Mouse (Mus musculus): ENCODE results near the gene Hdgf. TPM values are rescaled to one million over a fixed set of nuclear protein-coding genes. Genes with fewer than 3 reads are reported as not detected.
A peak's percentile ranks its signal among the peaks of the same experiment; 100 is the strongest.

Hdgf gene
- polyA plus RNA-seq, 1 experiment from 2014 or later, result 116 TPM

DNA sequence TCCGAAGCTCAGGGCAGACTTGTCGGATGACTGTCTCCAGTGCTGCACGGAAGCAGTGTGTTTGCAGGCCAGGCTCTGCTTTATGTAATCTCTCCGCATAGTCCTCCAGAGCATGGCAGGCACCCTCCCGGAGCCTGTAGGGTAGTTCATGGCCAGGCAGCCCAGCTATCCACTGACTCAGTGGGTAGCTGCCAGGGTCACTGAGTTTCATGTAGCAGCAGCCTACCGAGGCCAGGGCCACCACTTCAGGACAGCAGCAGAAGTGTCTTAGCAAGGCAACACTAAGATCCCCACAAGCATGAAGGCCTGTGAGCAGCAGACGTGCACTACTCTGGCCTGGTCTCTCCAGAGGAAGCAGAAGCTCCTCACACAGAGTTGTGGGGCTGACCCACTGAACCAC is 18.9 kb downstream of the Hdgf start:
- H3K27ac ChIP-seq (ENCODE audit: low read depth), result no peak overlapping the region
- ATAC-seq, result no peak

DNA sequence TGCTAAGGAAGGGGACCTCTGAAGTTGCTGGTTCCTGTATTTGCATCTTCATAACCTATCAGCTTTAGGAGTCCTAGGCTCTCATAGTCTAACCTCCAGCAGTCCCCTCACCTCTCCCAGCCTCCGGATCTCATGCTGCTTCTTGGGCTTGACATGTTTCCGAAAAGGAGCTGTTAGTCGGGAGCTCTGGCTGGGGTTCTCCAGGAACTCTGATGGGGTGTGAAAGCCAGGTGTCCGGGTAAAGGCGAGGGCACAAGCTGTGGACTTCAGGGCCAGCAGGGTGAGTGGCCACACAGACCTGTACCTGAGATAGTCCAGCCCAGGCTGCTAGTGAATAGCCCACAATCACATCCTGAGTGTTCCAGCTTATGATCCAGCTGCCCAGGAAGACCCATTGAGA is 21.3 kb downstream of the Hdgf start:
- H3K36me3 ChIP-seq (replicated peaks; ENCODE audit: insufficient read depth, low read length), result peaks cover 49% of the 10 kb centered on the region

More for the DNA sequence above, 18.9 kb downstream of the Hdgf start:
- 84% methylated on average over 7 of the region's 7 CpGs for WGBS (ENCODE audit: insufficient replicate concordance)
- peaks cover 45% of the 10 kb centered on the region for H3K36me3 ChIP-seq (replicated peaks; ENCODE audit: insufficient read depth, low read length)
- no peak overlapping the region for H3K9ac ChIP-seq (replicated peaks)
- no peaks in the 10 kb centered on the region for H3K9me3 ChIP-seq (ENCODE audit: low read length)
- no peak for DNase-seq
- H3K4me1 ChIP-seq (ENCODE audit: insufficient read depth), result peaks cover 9% of the 10 kb centered on the region
- no peak overlapping the region for H3K4me3 ChIP-seq (ENCODE audit: low read depth, low read length)
- TF ChIP-seq EP300 (IDR thresholded peaks at IDR 0.05; ENCODE audit: low read depth) (no peak), CTCF (IDR thresholded peaks at IDR 0.05; ENCODE audit: low read depth) (no peak)
- no peaks in the 10 kb centered on the region for H3K27me3 ChIP-seq (ENCODE audit: insufficient read depth, low read length)
- no peak overlapping the region for H3K4me2 ChIP-seq (ENCODE audit: low read depth, low read length)

DNA sequence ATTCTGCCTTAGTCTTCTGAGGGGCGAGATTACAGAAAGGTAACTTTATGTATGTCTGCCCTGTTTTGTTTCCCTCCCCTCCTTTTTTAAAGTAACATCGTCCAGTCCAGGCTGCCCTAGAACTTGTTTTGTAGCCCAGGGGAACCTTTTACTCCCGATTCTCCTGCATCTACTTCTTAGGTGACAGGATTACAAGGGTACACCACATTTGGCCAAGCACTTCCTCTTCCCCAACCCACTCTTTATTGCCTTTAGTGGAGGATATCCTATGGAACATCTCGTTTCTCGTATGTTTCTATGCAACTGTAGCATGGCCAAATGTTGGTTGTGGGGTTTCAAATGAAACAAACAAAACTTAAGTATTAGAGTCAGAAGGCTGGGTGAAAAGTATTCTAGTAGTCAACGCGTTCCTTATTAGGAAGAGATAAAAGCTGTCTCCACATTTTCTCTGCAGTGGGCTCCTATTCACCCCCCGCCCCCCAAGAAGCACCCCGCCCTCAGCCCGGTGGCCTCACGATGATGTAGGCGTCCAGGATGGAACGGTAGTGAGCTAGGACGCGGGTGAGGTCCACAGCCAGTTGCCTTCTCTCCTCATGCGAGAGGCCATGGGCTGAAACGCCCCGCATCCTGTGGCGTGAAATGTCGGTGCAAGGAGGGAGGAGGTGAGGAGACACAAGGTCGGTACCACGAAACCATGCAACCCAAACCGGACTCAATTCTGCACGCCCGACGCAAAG is 23.4 kb downstream of the Hdgf start:
- Histone ChIP-seq H3K4me2 (ENCODE audit: low read depth, low read length) (peak overlapping the region; percentile 90), H3K27ac (ENCODE audit: low read depth) (peak overlapping the region; percentile 95), H3K9me3 (ENCODE audit: low read length) (no peaks in the 10 kb centered on the region), H3K27me3 (ENCODE audit: insufficient read depth, low read length) (no peaks in the 10 kb centered on the region), H3K4me1 (ENCODE audit: insufficient read depth) (peaks cover 23% of the 10 kb centered on the region), H3K36me3 (replicated peaks; ENCODE audit: insufficient read depth, low read length) (peaks cover 34% of the 10 kb centered on the region), H3K4me3 (ENCODE audit: low read depth, low read length) (peak overlapping the region; percentile 87), H3K9ac (replicated peaks) (peak overlapping the region; percentile 88)
- 3% methylated on average over 26 of the region's 26 CpGs for WGBS (ENCODE audit: insufficient replicate concordance)
- TF ChIP-seq EP300 (IDR thresholded peaks at IDR 0.05; ENCODE audit: low read depth) (no peak), CTCF (IDR thresholded peaks at IDR 0.05; ENCODE audit: low read depth) (no peak)
- DNase-seq (no peak), ATAC-seq (peak; percentile 40)

More for the DNA sequence above, 21.3 kb downstream of the Hdgf start:
- Histone ChIP-seq H3K27ac (ENCODE audit: low read depth) (no peak overlapping the region), H3K9me3 (ENCODE audit: low read length) (no peaks in the 10 kb centered on the region), H3K4me3 (ENCODE audit: low read depth, low read length) (no peak overlapping the region), H3K4me1 (ENCODE audit: insufficient read depth) (peaks cover 19% of the 10 kb centered on the region), H3K27me3 (ENCODE audit: insufficient read depth, low read length) (no peaks in the 10 kb centered on the region), H3K9ac (replicated peaks) (no peak overlapping the region), H3K4me2 (ENCODE audit: low read depth, low read length) (no peak overlapping the region)
- no peak for ATAC-seq
- DNase-seq, result no peak
- TF ChIP-seq CTCF (IDR thresholded peaks at IDR 0.05; ENCODE audit: low read depth), result no peak
- no peak for TF ChIP-seq EP300 (IDR thresholded peaks at IDR 0.05; ENCODE audit: low read depth)
- WGBS (ENCODE audit: insufficient replicate concordance), result 89% methylated on average over 5 of the region's 5 CpGs

DNA sequence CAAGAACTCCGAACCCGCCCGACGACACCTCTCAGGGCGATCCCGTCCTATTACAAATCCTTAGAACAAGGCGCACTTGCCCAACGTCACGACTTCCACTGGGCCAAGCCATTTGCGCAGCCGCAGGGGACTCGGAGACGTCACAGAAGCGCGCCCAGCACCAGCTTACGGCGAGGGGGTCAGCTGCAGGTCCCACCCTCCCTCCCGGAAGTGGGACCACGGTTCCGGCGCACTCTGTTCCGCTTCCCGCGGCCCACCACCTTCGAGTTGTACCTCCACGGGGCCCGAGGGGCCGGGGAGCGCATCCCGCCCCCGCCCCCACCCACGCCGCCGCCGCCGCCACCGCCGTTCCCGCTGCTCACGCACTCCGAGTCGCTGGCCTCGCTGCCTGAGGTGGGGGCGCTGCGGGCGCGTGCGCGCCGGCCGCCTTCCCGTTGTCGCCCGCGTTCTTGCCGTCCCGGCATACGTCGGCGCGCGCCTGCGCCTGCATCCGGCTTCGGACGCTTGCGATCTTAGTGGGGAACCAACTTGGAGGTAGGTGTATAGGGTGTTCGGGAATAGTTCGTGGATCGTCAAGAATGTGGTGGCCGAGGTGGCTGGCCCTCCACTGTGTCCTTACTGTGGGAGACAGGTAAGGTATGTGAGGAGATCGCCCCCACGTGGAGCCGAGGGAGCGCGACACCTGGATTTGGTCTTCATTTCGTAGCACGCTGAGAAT is 24.1 kb downstream of the Hdgf start, which contains the start of the genes Isg20l2 and Rrnad1:
Gene Isg20l2 (plus strand): TSS at position 237 of the 718 bp plus-strand sequence.
Gene Rrnad1 (minus strand): TSS at position 640 of the 718 bp plus-strand sequence.
- peak within 1 kb of the TSS; percentile 95 for H3K27ac ChIP-seq (ENCODE audit: low read depth)
- ATAC-seq, result peak; percentile 96
- peak; percentile 96 for DNase-seq
- H3K9me3 ChIP-seq (ENCODE audit: low read length), result no peaks in the 10 kb centered on the region
- H3K36me3 ChIP-seq (replicated peaks; ENCODE audit: insufficient read depth, low read length), result peaks cover 32% of the 10 kb centered on the region
- H3K27me3 ChIP-seq (ENCODE audit: insufficient read depth, low read length), result no peaks in the 10 kb centered on the region
- peak within 1 kb of the TSS; percentile 87 for H3K4me3 ChIP-seq (ENCODE audit: low read depth, low read length)
- TF ChIP-seq CTCF (IDR thresholded peaks at IDR 0.05; ENCODE audit: low read depth), result peak; percentile 93
- TF ChIP-seq EP300 (IDR thresholded peaks at IDR 0.05; ENCODE audit: low read depth), result peak; percentile 32; the same call in 1 of the 2 replicates
- H3K4me1 ChIP-seq (ENCODE audit: insufficient read depth), result peaks cover 28% of the 10 kb centered on the region
- peak within 1 kb of the TSS; percentile 88 for H3K9ac ChIP-seq (replicated peaks)
- peak within 1 kb of the TSS; percentile 90 for H3K4me2 ChIP-seq (ENCODE audit: low read depth, low read length)
- WGBS (ENCODE audit: insufficient replicate concordance), result under 1% methylated on average over 62 of the region's 78 CpGs

DNA sequence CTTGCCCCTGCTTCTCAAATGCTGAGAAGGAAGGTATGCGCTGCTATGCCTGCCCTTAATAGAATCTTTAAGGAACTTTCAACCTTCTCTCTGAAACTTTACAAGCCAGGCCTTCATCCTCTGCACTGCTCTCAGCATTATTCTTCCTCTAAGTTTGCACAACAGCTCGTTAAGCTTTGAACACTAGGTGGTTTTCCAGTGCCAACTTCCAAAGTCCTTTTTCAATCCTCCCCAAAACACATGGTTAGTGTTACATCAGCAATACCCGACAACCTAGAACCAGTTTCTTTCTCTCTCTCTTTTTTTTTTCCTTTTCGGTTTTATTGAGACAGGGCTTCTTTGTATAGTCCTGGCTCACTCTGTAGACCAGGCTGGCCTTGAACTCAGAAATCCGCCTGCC is 27.9 kb downstream of the Hdgf start:
- no peak overlapping the region for H3K4me3 ChIP-seq (ENCODE audit: low read depth, low read length)
- no peaks in the 10 kb centered on the region for H3K9me3 ChIP-seq (ENCODE audit: low read length)
- H3K27ac ChIP-seq (ENCODE audit: low read depth), result peak overlapping the region; percentile 57
- peak overlapping the region; percentile 39 for H3K4me2 ChIP-seq (ENCODE audit: low read depth, low read length)
- DNase-seq (no peak), ATAC-seq (no peak)
- no peak for TF ChIP-seq EP300 (IDR thresholded peaks at IDR 0.05; ENCODE audit: low read depth)
- no peak for TF ChIP-seq CTCF (IDR thresholded peaks at IDR 0.05; ENCODE audit: low read depth)
- WGBS (ENCODE audit: insufficient replicate concordance), result 69% methylated on average over 5 of the region's 5 CpGs
- no peaks in the 10 kb centered on the region for H3K27me3 ChIP-seq (ENCODE audit: insufficient read depth, low read length)
- H3K9ac ChIP-seq (replicated peaks), result no peak overlapping the region
- H3K4me1 ChIP-seq (ENCODE audit: insufficient read depth), result peaks cover 28% of the 10 kb centered on the region
- peaks cover 41% of the 10 kb centered on the region for H3K36me3 ChIP-seq (replicated peaks; ENCODE audit: insufficient read depth, low read length)

DNA sequence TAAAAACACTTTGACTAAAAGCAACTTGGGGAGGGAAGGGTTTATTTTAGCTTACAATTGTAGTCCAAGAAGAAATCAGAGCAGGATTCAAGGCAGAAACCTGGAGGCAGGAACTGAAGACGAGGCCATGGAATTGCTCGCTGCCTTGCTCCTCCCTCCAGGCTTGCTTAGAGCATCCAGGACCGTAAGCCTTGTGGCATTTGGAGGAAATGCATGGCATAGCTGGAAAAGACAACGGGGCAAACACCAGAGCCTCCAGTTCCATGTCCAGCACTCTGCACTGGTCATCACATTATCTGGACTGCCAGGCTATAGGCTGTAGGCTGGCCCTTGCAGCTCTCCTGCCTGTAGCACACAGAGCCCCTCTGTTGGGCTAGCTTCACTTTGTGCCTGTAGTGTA is 28.4 kb downstream of the Hdgf start:
- Histone ChIP-seq H3K9me3 (ENCODE audit: low read length) (no peaks in the 10 kb centered on the region), H3K4me2 (ENCODE audit: low read depth, low read length) (0 out of 2 replicates have a peak overlapping the region, but pooled peaks have one; percentile 39), H3K27ac (ENCODE audit: low read depth) (peak overlapping the region; percentile 57; the same call in 1 of the 2 replicates), H3K4me1 (ENCODE audit: insufficient read depth) (peaks cover 24% of the 10 kb centered on the region), H3K9ac (replicated peaks) (no peak overlapping the region), H3K36me3 (replicated peaks; ENCODE audit: insufficient read depth, low read length) (peaks cover 43% of the 10 kb centered on the region), H3K27me3 (ENCODE audit: insufficient read depth, low read length) (no peaks in the 10 kb centered on the region), H3K4me3 (ENCODE audit: low read depth, low read length) (no peak overlapping the region)
- TF ChIP-seq CTCF (IDR thresholded peaks at IDR 0.05; ENCODE audit: low read depth) (no peak), EP300 (IDR thresholded peaks at IDR 0.05; ENCODE audit: low read depth) (no peak)
- 79% methylated on average over 4 of the region's 4 CpGs for WGBS (ENCODE audit: insufficient replicate concordance)
- DNase-seq (no peak), ATAC-seq (no peak)

Measured in liver, postnatal 0 days (tissue).